11 mouse cellular contexts compared by ENCODE assay signal in the genomic region with DNA sequence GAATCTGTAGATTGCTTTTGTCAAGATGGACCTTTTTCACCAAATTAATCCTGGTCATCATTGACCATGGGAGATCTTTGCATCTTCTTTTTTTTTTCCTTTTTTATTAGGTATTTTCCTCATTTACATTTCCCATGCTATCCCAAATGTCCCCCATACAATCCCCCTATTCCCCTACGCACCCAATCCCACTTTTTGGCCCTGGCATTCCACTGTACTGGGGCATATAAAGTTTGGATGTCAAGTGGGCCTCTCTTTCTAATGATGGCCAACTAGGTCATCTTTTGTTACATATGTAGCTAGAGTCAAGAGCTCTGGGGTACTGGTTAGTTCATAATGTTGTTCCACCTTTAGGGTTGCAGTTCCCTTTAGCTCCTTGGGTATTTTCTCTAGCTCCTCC. TPM values are rescaled to one million over a fixed set of nuclear protein-coding genes. Genes with fewer than 3 reads are reported as not detected.
A peak's percentile ranks its signal among the peaks of the same experiment; 100 is the strongest.
DNase-seq lines count a peak whose midpoint lies in the region.
"Not testable (repeated sequence)": the region's sequence is repeated elsewhere in the genome, so short reads cannot be mapped to it uniquely, and the experiment has no call there.
"Had no signal": no experiment of that assay in that cellular context is flagged by ENCODE, and none has a peak within 500 bp of the region (broad histone marks: within the 10 kb centered on the region; RNA-seq: fewer than 3 reads in every experiment).

No protein-coding gene starts in this region.

- not testable (repeated sequence) for H3K9me3 ChIP-seq in heart, embryonic 10.5 days

- 72% methylated on average over 1 of the region's 1 CpGs for WGBS in heart, embryonic 10.5 days

- not testable (repeated sequence) for H3K27me3 ChIP-seq in heart, embryonic 10.5 days (ENCODE audit: insufficient read depth, poor library complexity, severe bottlenecking)

- H3K27ac ChIP-seq in heart, embryonic 10.5 days: not testable (repeated sequence)

- not testable (repeated sequence) for H3K4me1 ChIP-seq in heart, embryonic 10.5 days

- H3K4me3 ChIP-seq in heart, embryonic 10.5 days: not testable (repeated sequence)

- DNase-seq in MN1 (ENCODE audit: low spot score): peak; percentile 2
- peak; percentile 56 for DNase-seq in heart, adult 11 months
- DNase-seq in heart, embryonic 10.5 days (ENCODE audit: low spot score): peak; percentile 61

- H3K36me3 ChIP-seq in heart, embryonic 10.5 days: not testable (repeated sequence)

RNA-seq across cellular contexts. Expression of a gene that starts 10.0 kb away (rescaled TPM):
- polyA plus RNA-seq in heart, embryonic 10.5 days (2016; fragmentation: Nextera tagmentation; extraction: Ambion mirVana): not detected in 2 replicates
- polyA plus RNA-seq: activated CD4-positive, CD25-positive, alpha-beta regulatory T cell, adult 4 months; adrenal gland, adult 2 months; C2C12; CD4-positive, CD25-positive, alpha-beta regulatory T cell, adult 4 months; cerebellum, adult 2 months; G1E had no signal

RNA-seq across cellular contexts. Expression of a gene that starts 44.0 kb away (rescaled TPM):
- polyA plus RNA-seq in heart, embryonic 10.5 days (2016; fragmentation: Nextera tagmentation; extraction: Ambion mirVana): not detected in 2 replicates
- polyA plus RNA-seq: activated CD4-positive, CD25-positive, alpha-beta regulatory T cell, adult 4 months; adrenal gland, adult 2 months; brain, embryonic 14.5 days; C2C12; CD4-positive, CD25-positive, alpha-beta regulatory T cell, adult 4 months; cerebellum, adult 2 months; G1E; Patski had no signal

Comparison
In these comparisons a context has a peak if more than half of its experiments do, and no peak if none do; other contexts are left out.
1. DNase-seq: peak in every context shown above with its lines; median percentile 61 in heart, embryonic 10.5 days; 56 in heart, adult 11 months; 2 in MN1.